Mouse (Mus musculus) megakaryocyte, embryonic 14.5 days (primary cell): ENCODE data around the gene Ern1.

Source experiments
- FLI1 ChIP-seq: IDR thresholded peaks from 2 replicates; pipeline ENCODE4 v1.6.1; 2012; ENCODE audit warnings: low read length, inconsistent platforms, mixed read lengths
- GATA1 ChIP-seq: IDR thresholded peaks from 3 replicates; pipeline ENCODE4 v1.6.1; 2012; ENCODE audit warnings: mixed read lengths, low read length, inconsistent platforms, borderline replicate concordance

GRCm38 (mm10) chr11:106463845-106464244 is 23.8 kb downstream of the Ern1 start:
- no peak for TF ChIP-seq GATA1
- no peak for TF ChIP-seq FLI1
